Mouse (Mus musculus): ENCODE data around the gene Ccnl1.

The Ccnl1 gene

DNA sequence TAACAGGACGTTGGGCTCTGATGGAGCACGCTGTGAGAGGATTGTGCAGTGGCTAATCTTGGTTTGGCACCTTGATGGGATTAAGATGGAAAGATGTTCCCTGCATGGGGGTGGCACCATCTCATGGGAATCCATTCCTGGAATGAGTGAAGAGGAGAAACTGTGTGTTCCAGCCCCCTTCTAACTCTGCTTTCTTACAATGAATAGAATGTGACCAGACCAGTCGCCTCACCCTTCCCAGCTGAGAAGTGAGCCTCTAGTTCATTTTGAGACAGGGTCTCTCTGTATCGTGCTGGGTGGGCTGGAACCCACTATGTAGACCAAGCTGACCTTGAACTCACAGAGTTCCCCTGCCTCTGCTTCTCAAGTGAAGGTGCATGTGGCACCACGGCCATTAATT is 31.6 kb downstream of the Ccnl1 start:
- DNase-seq (ENCODE audit: low spot score): no peak

DNA sequence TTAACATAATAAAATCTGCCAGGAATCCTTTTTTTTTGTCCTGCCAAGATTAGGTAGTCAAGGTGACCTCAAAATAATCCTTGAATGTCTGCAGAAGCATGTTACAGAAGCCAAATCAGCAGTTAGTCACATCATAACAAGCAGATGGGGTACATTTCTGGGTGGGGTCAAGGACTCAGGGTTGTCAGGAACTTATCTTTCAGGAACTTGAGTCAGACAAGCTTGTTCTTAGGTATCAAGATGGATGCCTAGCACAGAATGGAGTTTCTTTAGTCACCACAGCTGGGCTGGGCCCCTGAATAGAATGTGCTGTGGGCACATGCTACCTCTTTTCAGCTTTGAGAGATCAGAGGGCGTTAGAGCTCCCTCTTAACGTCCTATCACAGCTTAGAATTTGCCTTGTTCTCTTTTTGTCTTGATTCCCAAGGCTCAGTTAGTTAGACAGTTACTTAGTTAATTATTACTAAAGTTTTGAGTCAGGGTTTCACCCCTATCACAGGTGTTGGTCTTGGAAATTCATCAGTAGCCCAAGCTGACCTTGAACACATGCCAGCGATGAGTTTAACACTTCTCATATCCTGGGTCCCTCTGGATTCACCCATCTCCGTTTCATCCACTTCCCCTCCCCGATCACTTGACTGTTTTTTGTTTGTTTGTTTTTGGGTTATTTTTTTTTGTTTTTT is 32.9 kb downstream of the Ccnl1 start:
- peak; percentile 59 for DNase-seq (ENCODE audit: low spot score)

DNA sequence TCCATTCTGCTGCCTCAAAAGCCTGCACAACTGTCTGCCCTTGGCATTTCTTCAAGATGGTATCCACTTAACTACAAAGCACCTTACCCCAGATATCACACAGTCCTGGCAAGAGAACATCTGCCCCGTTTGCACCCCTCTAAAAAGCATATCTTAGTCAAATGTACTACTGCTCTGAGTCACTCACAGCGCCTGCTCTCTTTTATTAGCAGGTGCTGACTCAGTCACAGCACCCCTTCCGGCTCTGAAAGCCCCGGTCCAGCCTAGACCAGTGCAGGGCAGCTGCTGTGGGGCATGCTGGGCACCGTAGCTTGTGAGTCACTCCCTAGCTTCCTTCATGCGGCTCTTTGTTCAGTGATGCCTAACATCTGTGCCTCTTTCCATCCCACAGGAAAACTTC is 35.6 kb downstream of the Ccnl1 start:
- no peak for DNase-seq (ENCODE audit: low spot score)

DNA sequence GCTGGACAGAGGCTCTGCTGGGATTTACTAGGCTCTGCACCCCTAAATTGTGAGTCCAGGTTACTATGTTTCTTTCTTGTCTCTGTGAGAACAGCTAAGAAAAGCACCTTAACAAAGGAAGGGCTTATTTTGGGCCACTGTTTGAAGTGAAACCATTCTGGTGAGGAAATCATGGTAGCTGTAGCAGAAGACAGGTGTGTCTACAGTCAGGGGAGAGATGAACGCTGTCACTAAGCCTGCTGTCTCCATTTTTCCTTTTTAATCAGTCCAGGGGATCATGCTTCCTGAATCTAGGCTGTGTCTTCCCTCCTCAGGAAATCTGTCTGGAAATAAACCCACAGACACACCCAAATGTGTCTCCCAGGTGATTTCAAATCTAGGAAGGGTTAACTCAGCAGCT is 36.4 kb downstream of the Ccnl1 start:
- no peak for DNase-seq (ENCODE audit: low spot score)

- DNase-seq (ENCODE audit: low spot score): no peak
Observed at GRCm38 (mm10) chr3:65919016-65919415, 39.0 kb downstream of the Ccnl1 start.

DNA sequence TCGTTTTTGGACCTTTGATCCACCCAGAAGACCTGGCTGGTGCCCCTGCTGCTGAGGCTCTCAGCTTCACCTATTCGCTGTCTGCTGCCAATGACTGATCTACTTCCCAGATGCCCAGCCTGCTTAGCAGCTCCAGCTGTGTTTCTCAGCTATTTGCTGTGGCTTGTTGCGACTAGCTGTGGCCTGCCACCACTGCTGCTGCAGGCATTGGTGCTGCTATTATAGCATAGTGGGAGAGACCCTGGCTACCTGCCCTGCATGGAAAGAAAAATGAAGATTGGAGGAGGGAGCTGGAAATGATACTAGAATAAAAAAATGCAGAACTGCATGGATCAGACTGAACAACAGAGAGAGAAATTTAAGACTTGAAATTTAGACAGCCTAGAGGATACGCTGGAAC is 45.1 kb downstream of the Ccnl1 start:
- no peak for DNase-seq (ENCODE audit: low spot score)

- DNase-seq (ENCODE audit: low spot score): no peak
Observed at GRCm38 (mm10) chr3:65912217-65912616, 45.8 kb downstream of the Ccnl1 start.

GRCm38 (mm10) chr3:65911265-65911664 is 46.8 kb downstream of the Ccnl1 start:
- DNase-seq (ENCODE audit: low spot score): no peak

- DNase-seq (ENCODE audit: low spot score): no peak
Observed at GRCm38 (mm10) chr3:65909454-65909853, 48.6 kb downstream of the Ccnl1 start.

- no peak for DNase-seq (ENCODE audit: low spot score)
Observed at GRCm38 (mm10) chr3:65907536-65907935, 50.5 kb downstream of the Ccnl1 start.

DNA sequence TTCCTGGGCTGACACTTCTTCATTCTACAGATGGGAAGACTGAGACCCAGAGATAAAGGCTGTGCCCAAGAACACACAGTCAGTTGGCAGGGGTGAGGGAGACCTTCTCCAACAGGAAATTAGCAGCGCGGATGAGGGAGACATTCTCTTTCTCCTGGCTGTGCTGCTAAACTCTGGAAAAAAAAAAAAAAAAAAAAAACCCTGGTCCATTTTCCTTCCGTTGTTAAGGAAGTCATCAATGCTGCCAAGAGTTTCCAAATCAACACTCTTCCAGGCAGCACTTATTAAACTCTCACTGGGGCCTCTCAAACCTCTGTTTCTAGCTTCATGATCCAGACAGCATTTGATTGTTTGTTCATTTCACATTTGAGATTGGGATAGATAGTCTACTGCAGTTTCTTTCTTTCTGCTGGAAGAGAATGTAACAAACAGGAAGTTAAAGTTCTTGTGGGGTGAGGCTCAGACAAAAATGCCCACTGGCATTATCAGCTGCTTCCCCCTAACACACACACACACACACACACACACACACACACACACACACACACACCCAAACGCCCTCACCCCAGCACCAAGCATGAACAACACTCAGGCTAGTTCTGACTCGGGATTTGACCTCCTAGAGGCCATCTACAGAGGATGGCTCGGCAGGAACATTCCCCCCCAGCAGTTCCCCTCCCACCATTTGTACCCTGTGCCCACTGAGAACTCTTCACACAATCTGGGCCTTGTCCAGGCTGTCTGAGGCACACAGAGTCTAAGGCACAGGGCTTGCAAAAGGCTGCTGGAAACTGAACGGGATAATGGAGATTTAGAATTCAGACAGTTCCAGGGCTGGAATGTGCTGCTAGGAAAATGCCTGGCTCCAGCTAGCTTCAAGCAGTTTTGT is 52.5 kb downstream of the Ccnl1 start:
- no peak for DNase-seq (ENCODE audit: low spot score)

DNA sequence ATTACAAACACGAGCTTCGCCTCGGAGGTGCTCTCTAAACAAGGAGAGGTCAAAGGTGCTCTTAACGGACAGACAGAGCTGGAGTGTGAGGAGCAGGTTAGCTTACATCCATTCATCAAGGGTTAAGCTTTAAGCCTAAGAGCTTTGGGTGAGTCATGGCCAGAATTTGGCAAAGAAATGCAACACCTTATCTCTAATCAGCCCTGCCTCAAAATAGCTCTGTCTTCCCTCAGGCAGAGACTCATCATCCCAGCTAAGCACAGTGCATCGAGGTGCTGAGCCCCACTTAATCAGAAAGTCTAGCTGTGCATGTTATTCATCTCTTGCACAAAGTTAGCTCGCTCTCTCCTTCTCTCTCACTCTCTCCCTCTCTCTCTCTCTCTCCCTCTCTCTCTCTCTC is 53.3 kb downstream of the Ccnl1 start:
- DNase-seq (ENCODE audit: low spot score): peak; percentile 50

DNA sequence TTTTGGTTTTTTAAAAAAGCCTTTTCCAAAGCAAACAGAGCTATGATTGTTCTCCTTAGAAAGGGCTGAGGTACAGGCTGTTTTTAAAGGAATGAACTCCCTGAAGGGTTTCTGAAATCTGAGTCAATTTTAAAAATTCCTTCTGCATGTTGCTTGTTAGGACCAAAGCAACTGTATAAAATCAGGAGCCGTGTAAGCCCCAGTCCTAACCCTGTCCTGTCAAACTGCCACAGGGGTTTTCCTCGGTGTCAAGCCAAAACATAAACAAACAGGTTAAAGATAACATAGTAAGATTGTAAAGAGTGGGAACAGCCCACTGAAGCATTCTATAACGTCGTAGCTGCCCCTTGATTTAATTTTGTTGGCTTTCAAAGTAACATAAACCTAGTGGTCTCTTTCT is 53.9 kb downstream of the Ccnl1 start:
- no peak for DNase-seq (ENCODE audit: low spot score)

DNA sequence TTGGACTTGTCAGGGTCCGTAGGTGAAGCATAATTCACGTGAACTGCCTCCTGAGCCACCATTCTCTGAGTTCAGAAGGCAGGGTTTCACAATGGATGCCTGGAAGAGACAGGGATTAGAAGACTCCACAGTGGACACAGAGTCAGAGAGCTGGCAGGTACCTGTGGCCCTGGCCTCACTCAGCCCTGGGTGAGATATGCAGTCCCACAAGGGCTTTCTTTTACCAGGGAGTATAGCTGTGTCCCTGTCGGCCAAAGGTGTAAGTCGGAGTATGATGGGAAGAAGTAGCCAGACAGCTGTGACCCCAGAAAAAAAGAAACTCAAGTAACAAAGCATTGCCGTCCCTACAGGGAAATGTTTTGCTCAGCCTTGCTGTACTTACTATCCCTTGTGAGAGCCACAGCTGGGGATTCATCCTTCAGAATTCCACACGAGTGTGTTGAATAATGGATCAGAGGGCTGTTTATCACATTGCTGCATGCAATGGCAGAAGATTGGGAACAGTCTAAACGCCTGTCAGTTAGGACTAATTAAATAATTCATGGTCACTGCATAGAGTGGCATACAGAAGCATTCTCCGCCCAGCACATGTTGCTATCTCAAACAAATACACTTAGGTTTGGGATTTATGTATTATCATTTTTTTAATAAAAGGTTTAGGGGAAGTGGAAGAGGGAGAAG is 59.3 kb downstream of the Ccnl1 start:
- DNase-seq (ENCODE audit: low spot score): no peak

DNA sequence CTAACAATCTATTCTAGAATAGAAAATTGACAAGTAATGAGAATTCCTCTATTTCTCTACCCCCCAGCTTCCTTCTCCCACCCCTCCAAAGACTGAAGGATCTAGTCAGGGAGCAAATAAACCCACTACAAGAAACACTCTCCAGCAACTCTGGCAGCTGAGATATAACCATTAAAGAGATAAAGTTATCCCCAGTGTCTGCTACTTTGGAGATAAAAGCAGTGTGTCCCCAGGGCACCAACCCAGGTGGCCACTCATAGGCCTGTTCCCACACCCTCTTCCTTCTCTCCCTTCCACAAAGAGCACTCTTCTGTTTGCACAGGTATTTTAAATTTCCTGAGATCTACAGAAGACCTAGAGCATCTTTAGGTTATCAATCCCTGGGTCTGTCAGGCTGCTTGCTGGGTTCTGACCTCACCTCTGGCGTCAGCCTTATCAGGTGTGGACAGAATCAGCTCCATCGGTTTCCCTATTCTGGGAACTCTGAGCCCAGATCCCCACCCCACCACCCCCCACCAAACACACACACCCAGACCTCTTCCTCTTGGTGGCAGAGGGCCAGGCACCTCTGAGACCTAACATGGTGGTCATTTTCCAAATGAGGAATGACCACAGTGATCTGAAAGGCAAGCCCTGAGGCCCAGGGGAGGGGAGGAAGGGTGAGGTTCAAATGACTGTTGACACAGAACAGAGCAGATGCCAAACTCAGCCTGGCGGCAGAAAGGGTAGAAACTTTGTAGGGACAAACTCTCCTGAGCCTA is 60.6 kb downstream of the Ccnl1 start:
- no peak for DNase-seq (ENCODE audit: low spot score)
